Mouse (Mus musculus) lung, embryonic 14.5 days (tissue): Measurements from ENCODE around the gene Wfdc12. TPM values are rescaled to one million over a fixed set of nuclear protein-coding genes. Genes with fewer than 3 reads are reported as not detected.

Source experiments
- ATAC-seq: fragments of 200-750 bp; cut with Nextera tagmentation; 2 replicates; pipeline ENCODE4 v1.8.0; 2017; ENCODE audit warnings: mild to moderate bottlenecking, moderate TSS enrichment, moderate library complexity; ENCODE audit not compliant: insufficient read depth
- DNase-seq: peaks from one replicate; pipeline ENCODE4 v3.0.0-alpha.2; 2015
- H3K27ac ChIP-seq: fragments of 300-500 bp; sonication (generic); 2 replicates; pipeline ENCODE4 v1.5.1; 2014; ENCODE audit warnings: low read depth, mild to moderate bottlenecking, moderate library complexity
- H3K27me3 ChIP-seq: fragments of 300-500 bp; sonication (generic); 2 replicates; pipeline ENCODE4 v1.6.1; 2014; ENCODE audit warnings: low read length, control low read depth; ENCODE audit not compliant: insufficient read depth
- H3K36me3 ChIP-seq: fragments of 300-500 bp; sonication (generic); 2 replicates; pipeline ENCODE4 v1.6.1; 2014; ENCODE audit warnings: control low read depth; ENCODE audit not compliant: insufficient read depth
- H3K4me1 ChIP-seq: fragments of 300-500 bp; sonication (generic); 2 replicates; pipeline ENCODE4 v1.6.1; 2014; ENCODE audit warnings: antibody characterized with exemption, control low read depth; ENCODE audit not compliant: insufficient read depth
- H3K4me2 ChIP-seq: fragments of 300-500 bp; sonication (generic); 2 replicates; pipeline ENCODE4 v1.6.1; 2014; ENCODE audit warnings: mild to moderate bottlenecking
- H3K4me3 ChIP-seq: fragments of 300-500 bp; sonication (generic); 2 replicates; pipeline ENCODE4 v1.5.1; 2014; ENCODE audit warnings: low read depth, low read length
- H3K9ac ChIP-seq: fragments of 300-500 bp; sonication (generic); 2 replicates; pipeline ENCODE4 v1.6.1; 2014
- H3K9me3 ChIP-seq: fragments of 300-500 bp; sonication (generic); 2 replicates; pipeline ENCODE4 v1.6.1; 2016; ENCODE audit warnings: low read depth, low read length, control low read depth
- CTCF ChIP-seq: IDR thresholded peaks from 2 replicates; pipeline ENCODE4 v1.5.1; 2016; ENCODE audit warnings: antibody characterized with exemption, low read depth
- WGBS: fragments of 180-500 bp; shearing (Covaris S2); extraction: QIAGEN DNeasy Blood & Tissue Kit; methylation state at CpG from one replicate; pipeline ENCODE4 v1.1.7; 2014; 5-methylcytosine and 5-hydroxymethylcytosine counted together
- polyA plus RNA-seq: library from polyadenylated mRNA; unstranded; fragments of >200 nt; fragmentation: Nextera tagmentation; extraction: Ambion mirVana; gene quantifications from 2 replicates; pipeline ENCODE4 v1.2.1, GENCODE M21; 2014

Wfdc12 gene
- polyA plus RNA-seq, 1 experiment from 2014 or later, result not detected

GRCm38 (mm10) chr2:164192279-164192678, 1.9 kb upstream of the Wfdc12 start:
- DNase-seq (no peak), ATAC-seq (no peak)
- H3K27me3 ChIP-seq, result no peaks in the 10 kb centered on the region
- no peaks in the 10 kb centered on the region for H3K36me3 ChIP-seq
- H3K4me1 ChIP-seq, result no peaks in the 10 kb centered on the region
- no peak overlapping the region for H3K27ac ChIP-seq
- H3K9me3 ChIP-seq, result no peaks in the 10 kb centered on the region
- no peak overlapping the region for H3K4me3 ChIP-seq
- H3K4me2 ChIP-seq, result no peak overlapping the region
- H3K9ac ChIP-seq, result no peak overlapping the region
- TF ChIP-seq CTCF, result no peak

DNA sequence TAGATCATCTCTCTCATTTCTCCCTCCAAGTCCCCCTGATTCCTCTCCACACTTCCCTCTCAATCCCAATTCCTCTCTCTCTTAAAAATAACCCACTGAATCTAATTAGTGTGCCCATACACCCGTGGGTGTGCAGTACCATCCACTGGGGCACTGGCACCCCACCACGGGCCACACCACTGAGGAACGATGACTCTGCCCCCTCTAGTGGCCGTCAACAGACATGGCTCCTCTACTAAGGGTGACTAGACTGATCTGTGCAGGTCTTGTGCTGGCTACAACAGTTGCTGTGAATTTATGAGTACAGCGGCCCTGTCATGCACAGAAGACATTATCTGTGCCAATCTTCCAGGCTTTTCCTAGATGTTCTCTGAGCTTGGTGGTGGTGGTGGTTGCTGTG, 1.7 kb downstream of the Wfdc12 start:
- H3K4me1 ChIP-seq, result no peaks in the 10 kb centered on the region
- H3K4me3 ChIP-seq, result no peak overlapping the region
- H3K4me2 ChIP-seq, result no peak overlapping the region
- WGBS, result 29% methylated on average over 5 of the region's 5 CpGs
- no peak overlapping the region for H3K27ac ChIP-seq
- ATAC-seq (no peak), DNase-seq (peak; percentile 19)
- H3K9ac ChIP-seq, result no peak overlapping the region
- no peaks in the 10 kb centered on the region for H3K36me3 ChIP-seq
- H3K9me3 ChIP-seq, result no peaks in the 10 kb centered on the region
- peak; percentile 72 for TF ChIP-seq CTCF
- H3K27me3 ChIP-seq, result no peaks in the 10 kb centered on the region

DNA sequence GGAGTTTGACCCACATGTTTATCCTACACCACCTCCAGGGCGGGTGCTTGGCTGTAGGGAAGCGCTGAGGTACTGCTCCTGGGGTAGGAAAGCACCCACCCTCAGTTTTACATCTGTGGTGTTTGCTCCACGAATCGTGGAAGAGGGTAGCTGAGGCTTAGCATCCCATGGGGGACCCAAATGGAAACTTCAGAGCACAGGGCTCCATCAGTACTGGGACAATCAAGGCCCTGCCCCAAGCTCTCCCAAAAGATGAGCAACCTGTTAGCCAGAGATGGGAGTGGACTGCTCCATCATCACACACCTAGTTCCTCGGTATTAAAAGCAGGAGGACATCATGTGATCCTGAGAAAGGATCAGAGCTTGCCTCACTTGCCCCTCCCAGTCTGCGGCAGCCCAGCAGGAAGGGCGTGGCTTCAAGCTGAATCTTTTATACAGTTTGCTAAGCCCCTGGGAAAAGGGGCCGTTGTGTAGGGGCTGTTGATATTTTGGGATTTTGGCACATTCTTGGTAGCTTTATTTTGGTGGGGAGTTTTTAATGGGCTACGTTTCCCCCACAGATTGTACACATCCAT, 6.2 kb downstream of the Wfdc12 start:
- no peaks in the 10 kb centered on the region for H3K27me3 ChIP-seq
- no peak overlapping the region for H3K4me3 ChIP-seq
- no peak overlapping the region for H3K9ac ChIP-seq
- no peak overlapping the region for H3K4me2 ChIP-seq
- no peaks in the 10 kb centered on the region for H3K9me3 ChIP-seq
- no peak overlapping the region for H3K27ac ChIP-seq
- DNase-seq (no peak), ATAC-seq (no peak)
- no peak for TF ChIP-seq CTCF
- no peaks in the 10 kb centered on the region for H3K36me3 ChIP-seq
- H3K4me1 ChIP-seq, result no peaks in the 10 kb centered on the region
- 37% methylated on average over 9 of the region's 9 CpGs for WGBS

- 57% methylated on average over 9 of the region's 9 CpGs for WGBS
- Histone ChIP-seq H3K27ac (no peak overlapping the region), H3K4me3 (no peak overlapping the region), H3K9ac (no peak overlapping the region), H3K4me1 (no peaks in the 10 kb centered on the region), H3K27me3 (no peaks in the 10 kb centered on the region), H3K9me3 (no peaks in the 10 kb centered on the region), H3K4me2 (no peak overlapping the region), H3K36me3 (no peaks in the 10 kb centered on the region)
- ATAC-seq, result no peak
- no peak for TF ChIP-seq CTCF
- DNase-seq, result no peak
These were observed 7.1 kb downstream of the Wfdc12 start for GRCm38 (mm10) chr2:164183340-164183739.

DNA sequence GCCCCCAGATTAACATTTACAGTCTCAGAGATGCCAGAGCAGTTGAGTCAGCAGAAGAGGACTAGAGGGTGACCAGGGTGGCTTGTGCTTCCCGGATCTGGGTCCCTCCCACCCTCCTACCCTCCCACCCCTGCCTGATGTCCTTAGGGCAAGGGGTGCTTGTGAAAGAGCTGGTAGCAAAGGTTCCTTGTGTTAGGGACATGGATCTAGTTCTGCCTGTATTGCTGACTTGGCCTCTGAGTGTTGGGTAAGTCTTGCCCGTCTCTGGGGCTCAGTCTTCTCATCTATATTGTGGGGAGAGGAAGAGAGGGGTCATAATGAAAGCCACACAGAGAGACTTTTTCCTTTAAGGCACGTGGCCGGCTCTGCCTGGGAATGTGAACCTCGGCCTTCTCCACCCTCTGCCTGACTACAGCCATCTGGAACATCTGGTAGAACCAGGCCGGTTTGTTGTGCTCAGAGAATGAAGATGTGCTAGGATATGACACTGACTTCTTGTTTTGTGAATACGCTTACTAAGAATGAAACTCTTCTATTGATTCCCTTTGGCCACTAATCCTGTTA, 7.6 kb downstream of the Wfdc12 start, which contains the start of gene Wfdc5:
Gene Wfdc5 (minus strand): TSS at position 51 of the 564 bp plus-strand sequence.
- H3K9me3 ChIP-seq, result no peaks in the 10 kb centered on the region
- no peak within 1 kb of the TSS for H3K9ac ChIP-seq
- H3K36me3 ChIP-seq, result no peaks in the 10 kb centered on the region
- H3K4me1 ChIP-seq, result no peaks in the 10 kb centered on the region
- H3K4me3 ChIP-seq, result no peak within 1 kb of the TSS
- TF ChIP-seq CTCF, result no peak
- ATAC-seq (no peak), DNase-seq (no peak)
- H3K4me2 ChIP-seq, result no peak within 1 kb of the TSS
- no peaks in the 10 kb centered on the region for H3K27me3 ChIP-seq
- H3K27ac ChIP-seq, result no peak within 1 kb of the TSS
- WGBS, result 65% methylated on average over 7 of the region's 7 CpGs

GRCm38 (mm10) chr2:164180770-164181169, 9.6 kb downstream of the Wfdc12 start:
- TF ChIP-seq CTCF, result no peak
- H3K4me2 ChIP-seq, result no peak overlapping the region
- no peaks in the 10 kb centered on the region for H3K27me3 ChIP-seq
- DNase-seq, result no peak
- H3K4me3 ChIP-seq, result no peak overlapping the region
- H3K4me1 ChIP-seq, result no peaks in the 10 kb centered on the region
- H3K9me3 ChIP-seq, result no peaks in the 10 kb centered on the region
- no peak overlapping the region for H3K27ac ChIP-seq
- WGBS, result 64% methylated on average over 4 of the region's 4 CpGs
- ATAC-seq, result no peak
- no peak overlapping the region for H3K9ac ChIP-seq
- H3K36me3 ChIP-seq, result no peaks in the 10 kb centered on the region

DNA sequence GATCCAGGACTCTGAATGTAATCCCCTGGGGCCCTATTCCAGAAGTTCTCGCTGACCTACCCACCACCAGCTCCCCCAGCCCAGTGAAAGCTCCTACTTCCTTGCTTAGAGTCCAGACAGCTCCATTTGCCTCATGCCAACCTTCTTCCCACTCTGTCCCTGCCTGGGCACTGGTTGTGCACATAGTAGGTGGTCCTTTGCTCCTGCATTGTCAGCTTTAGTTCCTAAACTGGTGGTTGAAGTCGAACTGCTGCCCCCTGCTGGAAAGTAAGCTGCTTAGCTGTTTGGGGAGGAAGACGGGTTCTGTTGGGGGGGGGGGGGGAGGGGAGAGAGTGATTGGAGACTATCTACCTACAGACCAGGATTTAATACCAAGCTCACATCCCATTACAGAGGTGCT, 10.3 kb downstream of the Wfdc12 start:
- H3K4me2 ChIP-seq, result no peak overlapping the region
- DNase-seq (peak; percentile 25), ATAC-seq (no peak)
- 40% methylated on average over 3 of the region's 3 CpGs for WGBS
- no peaks in the 10 kb centered on the region for H3K27me3 ChIP-seq
- H3K4me1 ChIP-seq, result no peaks in the 10 kb centered on the region
- H3K27ac ChIP-seq, result no peak overlapping the region
- TF ChIP-seq CTCF, result peak; percentile 57
- H3K9me3 ChIP-seq, result no peaks in the 10 kb centered on the region
- no peak overlapping the region for H3K9ac ChIP-seq
- H3K4me3 ChIP-seq, result no peak overlapping the region
- H3K36me3 ChIP-seq, result no peaks in the 10 kb centered on the region
